Mouse (Mus musculus): ENCODE data around the gene Plpp1. TPM values are rescaled to one million over a fixed set of nuclear protein-coding genes. Genes with fewer than 3 reads are reported as not detected.

The Plpp1 gene
- total RNA-seq, 2 experiments from 2014 or later = 193 to 238 TPM

DNA sequence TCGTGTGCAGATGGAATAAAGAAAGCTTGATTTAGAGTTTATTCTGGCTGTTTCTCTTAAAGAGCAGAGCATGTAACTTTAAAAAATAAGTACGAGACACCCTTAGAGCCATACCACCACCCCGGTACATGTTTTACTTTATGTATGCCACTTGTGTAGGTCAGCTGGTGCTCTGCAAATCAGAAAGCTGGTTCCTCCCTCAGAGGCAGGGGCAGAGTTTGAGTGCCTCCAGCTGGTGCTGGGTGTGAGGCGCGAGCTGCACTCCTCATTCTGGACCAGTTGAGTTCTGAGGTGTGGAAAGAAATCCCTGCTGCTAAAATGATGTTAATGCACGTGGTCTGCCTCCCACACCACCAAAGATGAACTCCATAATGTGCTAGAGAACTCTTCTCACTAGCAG lies 53.8 kb downstream of the Plpp1 start:
- no peak for DNase-seq (ENCODE audit: low spot score in 2 of 2)

DNA sequence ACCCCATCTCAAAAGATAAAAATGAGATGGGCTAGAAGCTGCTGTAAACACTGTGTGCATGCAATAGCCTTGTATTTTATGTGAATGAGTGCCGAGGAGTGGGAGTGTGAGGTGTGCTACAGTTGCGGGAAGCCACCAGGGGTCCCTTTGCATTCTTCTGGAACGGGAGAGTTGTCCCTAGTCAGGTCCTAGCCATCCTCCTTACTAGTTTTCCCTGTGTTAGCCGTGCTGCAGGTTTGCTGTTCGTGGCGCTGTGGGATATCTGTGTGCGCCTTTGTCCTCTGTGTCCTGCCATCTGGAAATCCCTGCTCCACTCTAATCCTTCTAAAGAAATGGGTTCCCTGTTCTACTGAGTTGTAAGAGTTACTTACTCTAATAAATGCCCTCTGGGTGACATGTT lies 57.3 kb downstream of the Plpp1 start:
- DNase-seq (ENCODE audit: low spot score in 2 of 2) = no peak

DNA sequence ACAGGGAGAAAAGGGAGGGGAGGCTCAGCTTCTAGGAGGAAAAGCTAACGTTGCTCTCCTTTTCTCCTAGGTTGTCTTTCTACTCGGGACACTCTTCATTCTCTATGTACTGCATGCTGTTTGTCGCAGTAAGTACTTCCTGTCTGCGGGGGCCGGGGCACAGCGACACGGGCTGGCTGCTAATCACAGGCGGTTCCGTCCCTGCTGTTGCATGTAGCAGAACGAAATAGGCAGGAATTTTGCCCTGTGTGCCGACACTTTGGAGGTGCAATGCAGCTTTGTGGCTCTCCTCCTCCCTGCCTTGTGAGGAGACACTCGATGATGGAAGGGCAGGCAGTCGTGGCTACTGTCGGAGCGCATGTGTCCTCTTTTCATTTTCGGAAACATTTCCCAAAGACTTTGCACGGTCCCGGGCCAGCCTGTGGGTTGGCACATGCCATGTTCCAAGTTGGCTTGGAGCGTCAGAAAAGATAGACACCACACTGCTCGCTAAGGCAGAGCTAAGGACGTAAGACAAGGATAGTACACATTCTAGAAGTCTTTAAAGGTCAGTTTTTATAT lies 59.1 kb downstream of the Plpp1 start:
- DNase-seq (ENCODE audit: low spot score in 2 of 2) = no peak

DNA sequence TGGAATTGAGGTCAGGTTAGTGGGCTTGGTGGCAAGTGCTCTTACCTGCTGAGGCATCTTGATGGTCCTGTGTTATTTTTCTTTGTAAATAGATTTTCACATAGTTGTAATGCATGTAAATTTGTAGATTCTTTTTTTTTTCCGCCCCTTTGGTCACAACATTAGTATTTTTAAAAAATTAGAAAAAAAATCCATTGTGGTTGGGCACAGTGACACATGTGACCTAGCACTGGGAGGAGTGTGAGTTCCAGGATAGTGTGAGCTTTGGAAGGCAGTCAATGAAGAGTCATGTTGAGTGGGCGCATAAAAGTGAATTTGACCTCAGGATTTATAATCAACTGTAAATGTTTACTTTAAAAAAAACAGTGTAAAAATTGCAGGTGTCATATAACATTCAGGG lies 59.8 kb downstream of the Plpp1 start:
- no peak for DNase-seq (ENCODE audit: low spot score in 2 of 2)

DNA sequence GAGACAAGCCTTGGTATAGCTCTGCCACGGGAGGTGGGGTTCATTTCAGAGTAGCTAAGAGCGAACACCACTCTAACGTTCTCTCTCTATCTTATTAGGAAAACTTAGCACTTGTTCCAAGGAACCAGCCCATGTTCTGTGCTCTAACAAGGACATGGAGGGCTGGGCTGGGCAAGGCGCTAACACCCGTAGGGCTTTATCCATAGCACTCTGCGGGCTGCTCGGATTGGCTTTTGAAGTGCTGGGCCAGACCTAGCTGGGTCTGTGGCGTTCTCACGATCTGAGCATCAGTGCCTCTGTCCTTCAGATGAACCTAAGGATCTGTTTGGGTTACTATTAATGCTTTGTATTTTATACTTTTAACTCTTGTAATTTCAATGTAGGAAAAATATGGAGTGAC lies 60.3 kb downstream of the Plpp1 start:
- DNase-seq (ENCODE audit: low spot score in 2 of 2) = no peak

DNA sequence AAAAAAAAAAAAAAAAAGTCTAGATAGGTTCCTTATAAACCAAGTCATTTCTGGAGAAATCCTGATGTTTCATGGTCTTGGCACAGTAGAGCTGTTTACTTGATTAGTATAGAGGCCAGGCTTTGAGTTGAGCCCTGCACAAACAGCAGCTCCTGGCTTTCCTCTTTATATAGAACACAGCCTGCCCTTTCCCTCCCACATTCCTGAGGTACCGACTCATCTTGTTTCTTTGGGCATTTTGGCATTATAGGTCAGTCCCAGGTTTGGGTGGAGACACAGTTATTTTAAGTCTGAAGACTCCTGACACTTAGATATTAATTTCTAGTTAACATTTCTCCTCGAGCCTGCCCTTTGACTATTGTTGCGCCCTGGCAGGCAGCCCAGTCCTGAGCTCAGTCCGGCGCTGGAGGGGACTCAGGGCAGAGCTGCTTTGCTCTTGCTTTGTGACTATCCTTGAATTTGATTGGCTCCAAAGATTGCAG lies 61.3 kb downstream of the Plpp1 start:
- peak; percentile 62 to 66 for DNase-seq (ENCODE audit: low spot score in 2 of 2)

DNA sequence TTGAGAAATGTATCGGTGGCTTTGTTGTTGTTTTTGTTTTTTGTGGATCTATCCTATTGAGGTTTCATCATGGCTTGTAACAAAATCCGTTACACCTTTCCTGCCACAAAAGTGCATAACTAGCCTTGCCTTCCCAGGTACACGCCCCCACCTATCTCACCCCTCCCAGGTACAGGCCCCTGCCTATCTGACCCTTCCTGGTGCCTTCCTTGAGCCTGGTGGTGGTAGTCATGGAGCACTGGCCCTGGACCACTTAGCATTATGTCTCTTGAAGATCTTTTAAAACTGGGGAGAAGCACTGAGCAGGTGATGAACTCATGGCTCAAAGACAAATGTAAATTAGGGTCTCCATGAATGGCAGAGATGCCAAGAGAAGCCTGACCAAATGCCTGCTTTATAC lies 61.8 kb downstream of the Plpp1 start:
- DNase-seq (ENCODE audit: low spot score in 2 of 2) = no peak

DNA sequence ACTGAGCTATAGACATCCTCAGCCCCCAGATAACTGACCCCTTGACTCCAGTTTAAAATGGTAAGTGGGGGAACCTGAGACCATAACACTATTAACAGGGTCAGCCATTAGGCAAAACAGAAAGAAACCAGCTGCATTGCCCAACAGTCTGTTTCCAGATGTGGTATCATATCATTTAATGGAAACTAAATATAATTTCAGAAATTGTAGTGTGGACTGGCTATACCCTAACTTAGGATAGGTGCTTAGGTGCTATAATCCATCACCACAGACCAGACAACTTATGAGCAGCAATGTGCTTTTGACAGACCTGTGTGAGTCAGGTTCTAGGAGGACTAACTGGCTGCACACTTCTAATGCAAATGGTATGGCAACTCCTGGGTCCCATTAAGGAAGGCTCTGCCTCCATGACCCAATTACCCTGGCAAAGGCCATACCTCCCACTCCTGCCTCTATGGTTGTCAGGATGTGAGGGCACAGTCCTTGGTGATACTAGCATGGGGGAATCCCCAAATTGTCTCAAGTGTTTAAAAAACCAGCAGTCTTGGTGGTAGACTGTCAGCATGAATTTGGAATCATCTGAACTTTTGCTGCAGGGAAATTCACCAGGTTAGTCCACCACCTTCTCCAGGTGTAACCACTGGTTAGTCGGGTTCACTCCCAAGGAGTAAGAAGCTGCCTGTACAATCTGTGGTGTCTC lies 62.5 kb downstream of the Plpp1 start:
- no peak for DNase-seq (ENCODE audit: low spot score in 2 of 2)

DNA sequence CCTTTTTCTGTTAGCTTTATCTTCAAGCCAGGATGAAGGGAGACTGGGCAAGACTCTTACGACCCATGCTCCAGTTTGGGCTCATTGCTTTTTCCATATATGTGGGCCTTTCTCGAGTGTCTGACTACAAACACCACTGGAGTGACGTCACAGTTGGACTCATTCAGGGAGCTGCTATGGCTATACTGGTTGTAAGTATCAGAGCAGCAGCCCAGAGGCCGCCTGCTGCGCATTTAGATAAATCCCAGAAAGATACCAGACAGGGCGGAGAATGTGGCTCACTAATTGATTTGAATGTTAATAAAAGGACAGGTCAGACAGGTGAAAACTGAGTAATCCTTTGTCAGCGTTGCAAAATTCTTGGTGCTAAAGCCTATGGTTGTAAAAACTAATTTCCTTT lies 66.2 kb downstream of the Plpp1 start:
- no peak for DNase-seq (ENCODE audit: low spot score in 2 of 2)

DNA sequence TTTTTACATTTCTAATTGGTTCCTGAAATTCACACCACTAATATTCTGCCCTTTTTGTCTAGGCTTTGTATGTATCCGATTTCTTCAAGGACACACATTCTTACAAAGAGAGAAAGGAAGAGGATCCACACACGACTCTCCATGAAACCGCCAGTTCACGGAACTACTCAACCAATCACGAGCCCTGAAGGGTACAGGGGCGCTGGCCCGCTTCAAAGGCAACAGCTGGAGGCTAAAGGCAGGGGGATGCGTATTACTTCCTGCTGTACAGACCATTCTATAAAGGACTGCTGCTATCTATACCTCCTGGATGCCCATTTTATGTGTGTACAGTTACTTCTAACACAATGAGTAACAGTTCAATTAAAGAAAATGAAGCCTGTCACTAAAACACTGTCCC lies 66.8 kb downstream of the Plpp1 start:
- DNase-seq (ENCODE audit: low spot score in 2 of 2) = no peak

DNA sequence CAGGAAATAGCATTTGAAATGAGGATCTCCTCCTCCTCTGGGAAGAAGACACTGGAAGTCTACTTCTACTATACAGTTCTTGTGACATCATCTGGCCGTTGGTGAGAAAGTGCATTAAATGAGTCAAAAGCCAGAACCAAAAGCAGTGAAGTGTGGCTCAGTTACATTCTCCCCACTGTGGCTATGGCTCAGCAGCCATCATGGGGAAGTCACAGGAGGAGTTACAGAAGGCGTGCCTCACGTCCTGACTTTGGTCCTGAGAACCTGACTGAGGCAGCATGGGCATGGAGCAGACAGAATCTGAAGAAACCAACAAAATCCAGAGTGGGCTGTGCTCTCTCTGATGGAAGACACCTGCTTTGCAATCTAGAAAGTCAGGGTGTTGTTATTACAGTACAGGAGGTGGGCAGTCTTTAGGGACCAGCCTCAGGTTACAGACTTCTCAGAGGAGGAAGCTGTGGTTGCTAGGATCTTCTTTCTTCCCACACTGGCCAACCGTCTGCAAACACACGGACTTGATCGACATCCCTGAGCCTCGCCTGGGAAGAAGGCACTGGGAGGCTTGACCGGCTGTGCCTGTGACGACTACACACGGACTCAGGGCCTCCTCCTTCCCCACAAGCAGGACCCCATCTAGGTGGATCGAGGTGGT lies 69.6 kb downstream of the Plpp1 start:
- DNase-seq (ENCODE audit: low spot score in 2 of 2) = no peak

DNA sequence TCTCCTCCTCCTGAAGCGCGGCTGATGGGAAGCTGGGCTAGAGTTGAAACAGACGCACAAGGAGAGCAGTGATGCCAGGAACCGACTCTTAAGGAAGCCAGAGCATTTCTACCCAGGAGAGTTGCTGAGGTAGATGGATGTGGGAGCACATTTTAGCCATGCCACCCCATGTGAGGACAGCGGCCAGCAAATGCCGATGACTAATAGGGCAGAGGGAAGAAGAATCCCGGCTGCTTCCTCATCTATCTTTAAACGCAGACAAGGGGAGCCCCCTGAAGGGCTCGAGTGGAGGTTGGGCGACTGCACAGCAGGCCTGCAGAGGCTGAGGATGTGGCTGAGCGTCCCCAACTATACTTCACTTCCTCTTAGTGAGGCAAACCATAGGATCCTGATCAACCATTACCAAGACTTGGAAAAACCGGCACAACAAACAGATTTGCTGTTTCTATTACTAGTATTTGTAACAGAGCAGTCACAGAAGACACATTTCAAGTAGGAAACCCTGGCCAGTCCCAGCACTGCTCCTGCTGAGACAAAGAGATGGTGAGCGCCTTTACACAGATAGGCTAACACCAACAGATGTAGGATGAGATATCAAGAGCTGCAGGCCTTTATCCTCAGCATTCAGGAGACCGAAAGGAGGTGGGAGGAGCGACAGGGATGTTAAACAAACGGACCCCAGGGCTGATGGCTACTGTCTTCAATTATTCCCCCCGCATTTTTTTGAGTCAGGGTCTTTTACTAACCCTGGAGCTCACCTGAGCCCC lies 71.1 kb downstream of the Plpp1 start:
- DNase-seq (ENCODE audit: low spot score in 2 of 2) = no peak

DNA sequence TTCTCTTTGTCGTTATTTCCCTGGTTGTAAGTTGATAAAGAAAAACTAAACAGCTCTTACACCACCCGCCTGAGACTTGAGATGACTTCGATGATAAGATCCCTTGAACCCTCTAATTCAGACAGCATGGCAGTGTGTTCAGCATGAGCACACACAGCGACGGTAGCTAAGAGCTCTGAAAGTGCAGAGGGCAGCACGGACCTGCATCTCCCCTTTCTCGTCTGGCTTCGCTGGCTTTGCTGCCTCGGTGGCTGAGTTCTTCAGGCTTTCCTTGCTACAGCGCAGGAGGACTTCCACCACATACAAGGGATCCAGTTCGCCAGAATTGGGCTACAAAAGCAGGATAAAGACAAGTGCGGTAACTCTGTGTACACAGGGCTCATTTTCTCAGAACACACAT lies 86.6 kb downstream of the Plpp1 start:
- DNase-seq (ENCODE audit: low spot score in 2 of 2) = no peak

DNA sequence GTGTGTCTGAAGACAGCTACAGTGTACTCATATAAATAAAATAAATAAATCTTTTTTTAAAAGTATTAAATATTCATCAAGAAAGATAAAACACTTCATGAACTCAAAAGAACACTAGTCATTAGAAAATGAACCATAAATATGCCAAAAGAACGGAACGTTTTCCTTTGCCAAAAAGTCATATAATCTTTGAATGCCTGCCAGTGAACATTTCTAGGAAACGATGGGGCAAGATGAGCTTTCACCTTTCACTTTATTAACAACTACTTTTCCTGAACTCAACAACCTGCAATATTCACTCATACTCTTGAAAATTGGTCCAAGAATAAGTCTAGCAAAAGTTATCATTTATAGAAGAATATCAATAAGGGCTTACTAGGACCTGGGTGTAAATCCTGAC lies 101.6 kb downstream of the Plpp1 start:
- DNase-seq (ENCODE audit: low spot score in 2 of 2) = no peak

DNA sequence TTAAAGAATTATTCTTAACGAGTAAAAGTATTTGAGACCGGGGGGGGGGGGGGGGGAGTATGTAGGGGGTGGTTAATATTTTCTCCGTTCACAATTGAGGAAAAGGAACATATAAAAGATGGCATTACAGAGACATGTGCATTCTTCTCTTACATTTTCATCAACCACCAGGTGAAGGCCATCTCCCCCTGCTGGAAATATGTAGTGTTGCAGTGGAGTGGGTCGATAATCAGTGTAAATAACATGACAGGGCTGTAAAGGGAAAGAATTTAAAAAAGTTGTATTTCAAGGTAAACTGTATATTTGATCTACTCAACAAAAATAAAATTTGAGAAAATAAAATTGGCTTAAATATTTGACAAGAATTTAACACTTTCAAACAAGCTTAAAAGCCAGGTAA lies 109.1 kb downstream of the Plpp1 start:
- DNase-seq (ENCODE audit: low spot score in 2 of 2) = no peak

DNA sequence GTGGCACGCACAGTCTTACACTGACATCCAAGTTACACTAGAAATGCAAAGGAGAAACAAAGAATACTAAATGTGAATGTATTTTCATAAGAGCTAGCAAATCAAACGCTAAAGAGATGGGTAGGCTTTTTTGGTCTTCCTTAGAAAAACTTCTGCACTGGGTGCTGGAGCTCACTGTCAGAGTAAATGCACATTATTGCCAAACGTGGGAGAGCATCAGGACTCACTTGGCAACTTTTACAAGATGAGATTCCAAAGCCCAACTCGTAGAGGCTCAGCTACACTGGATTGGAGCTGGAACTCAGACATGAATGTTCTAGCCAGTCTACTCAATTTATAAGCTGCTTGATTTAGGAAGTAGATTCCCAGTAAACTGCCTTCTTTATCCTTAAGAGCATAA lies 109.8 kb downstream of the Plpp1 start:
- DNase-seq (ENCODE audit: low spot score in 2 of 2) = no peak

Other genes starting within 250 kb of the Plpp1 start
- under 1 TPM; 0.33 to 0.70 TPM for gene Il31ra, start 206.4 kb upstream of the Plpp1 start, total RNA-seq (2021)
- 1 to 10 TPM in 1 of 2 experiments, under 1 TPM in 1; 0.13 to 1.1 TPM for gene Ddx4, start 148.3 kb upstream of the Plpp1 start, total RNA-seq (2021)
- gene Slc38a9, start 140.0 kb upstream of the Plpp1 start, total RNA-seq (2021) = 10 to 100 TPM; 13.2 to 20.9 TPM
- gene Mtrex, start 126.6 kb downstream of the Plpp1 start, total RNA-seq (2021) = 10 to 100 TPM; 36.4 to 46.1 TPM
- gene Dhx29, start 126.7 kb downstream of the Plpp1 start, total RNA-seq (2021) = 10 to 100 TPM; 16.8 to 18.8 TPM
- gene Ccno, start 187.0 kb downstream of the Plpp1 start, total RNA-seq (2021) = under 1 TPM; 0.42 to 0.89 TPM
- not detected for gene Mcidas, start 193.1 kb downstream of the Plpp1 start, total RNA-seq (2021)
- gene Cdc20b, start 234.3 kb downstream of the Plpp1 start, total RNA-seq (2021) = not detected
- gene Gpx8, start 245.6 kb downstream of the Plpp1 start, total RNA-seq (2021) = 10 to 100 TPM; 80.7 to 85.7 TPM